26 mouse cellular contexts compared by ENCODE assay signal in genomic region chr2:61651206-61651605, GRCm38 (mm10).
DNase-seq lines count a peak whose midpoint lies in the region; ATAC-seq and TF ChIP-seq lines count a peak whose summit lies in the region.
"Had no signal": no experiment of that assay in that cellular context is flagged by ENCODE, and none has a peak within 500 bp of the region (broad histone marks: within the 10 kb centered on the region; RNA-seq: fewer than 3 reads in every experiment).

No protein-coding gene starts in this region.

- no peak overlapping the region for H3K4me2 ChIP-seq in forebrain, embryonic 12.5 days
- no peak overlapping the region for H3K4me2 ChIP-seq in forebrain, embryonic 13.5 days
- H3K4me2 ChIP-seq in forebrain, embryonic 15.5 days (replicated peaks), result no peak overlapping the region
- H3K4me2 ChIP-seq in forebrain, postnatal 0 days (ENCODE audit: low read depth), result no peak overlapping the region
- no peak overlapping the region for H3K4me2 ChIP-seq in midbrain, embryonic 15.5 days
- H3K4me2 ChIP-seq: embryonic facial prominence, embryonic 13.5 days; embryonic facial prominence, embryonic 15.5 days had no signal

- H3K36me3 ChIP-seq in forebrain, embryonic 12.5 days (replicated peaks), result no peaks in the 10 kb centered on the region
- H3K36me3 ChIP-seq in forebrain, embryonic 13.5 days (ENCODE audit: poor library complexity, severe bottlenecking), result no peaks in the 10 kb centered on the region
- H3K36me3 ChIP-seq in forebrain, embryonic 15.5 days, result no peaks in the 10 kb centered on the region
- 0 out of 2 replicates have a peak, but pooled peaks cover under 1% of the 10 kb centered on the region for H3K36me3 ChIP-seq in forebrain, embryonic 10.5 days (replicated peaks)
- H3K36me3 ChIP-seq in forebrain, postnatal 0 days (ENCODE audit: insufficient read depth), result no peaks in the 10 kb centered on the region
- H3K36me3 ChIP-seq in midbrain, embryonic 15.5 days (replicated peaks), result 0 out of 2 replicates have a peak, but pooled peaks cover 2% of the 10 kb centered on the region

- 0 out of 2 replicates have a peak overlapping the region, but pooled peaks have one; percentile 9 for H3K27ac ChIP-seq in forebrain, embryonic 12.5 days
- H3K27ac ChIP-seq in forebrain, embryonic 13.5 days, result no peak overlapping the region
- peak overlapping the region; percentile 46; the same call in 1 of the 2 replicates for H3K27ac ChIP-seq in forebrain, embryonic 15.5 days (replicated peaks)
- no peak overlapping the region for H3K27ac ChIP-seq in forebrain, embryonic 10.5 days
- no peak overlapping the region for H3K27ac ChIP-seq in forebrain, postnatal 0 days (ENCODE audit: low read depth, low read length)
- no peak overlapping the region for H3K27ac ChIP-seq in midbrain, embryonic 15.5 days
- H3K27ac ChIP-seq: embryonic facial prominence, embryonic 13.5 days; embryonic facial prominence, embryonic 15.5 days had no signal

- no peaks in the 10 kb centered on the region for H3K9me3 ChIP-seq in forebrain, embryonic 12.5 days
- H3K9me3 ChIP-seq in forebrain, embryonic 13.5 days (replicated peaks), result no peaks in the 10 kb centered on the region
- no peaks in the 10 kb centered on the region for H3K9me3 ChIP-seq in forebrain, embryonic 15.5 days
- H3K9me3 ChIP-seq in forebrain, embryonic 10.5 days, result no peaks in the 10 kb centered on the region
- H3K9me3 ChIP-seq in forebrain, postnatal 0 days (ENCODE audit: low read length), result no peaks in the 10 kb centered on the region
- H3K9me3 ChIP-seq in midbrain, embryonic 15.5 days, result no peaks in the 10 kb centered on the region
- H3K9me3 ChIP-seq: embryonic facial prominence, embryonic 13.5 days; embryonic facial prominence, embryonic 15.5 days; G1E had no signal

- H3K9ac ChIP-seq in forebrain, embryonic 12.5 days, result no peak overlapping the region
- no peak overlapping the region for H3K9ac ChIP-seq in forebrain, embryonic 13.5 days
- no peak overlapping the region for H3K9ac ChIP-seq in forebrain, embryonic 15.5 days (replicated peaks)
- H3K9ac ChIP-seq in forebrain, postnatal 0 days, result 0 out of 2 replicates have a peak overlapping the region, but pooled peaks have one; percentile 10
- no peak overlapping the region for H3K9ac ChIP-seq in midbrain, embryonic 15.5 days
- H3K9ac ChIP-seq: embryonic facial prominence, embryonic 13.5 days; embryonic facial prominence, embryonic 15.5 days had no signal

- ATAC-seq in forebrain, embryonic 12.5 days (ENCODE audit: low FRiP score), result no peak
- no peak for ATAC-seq in forebrain, embryonic 13.5 days
- ATAC-seq in forebrain, embryonic 15.5 days (replicated peaks), result no peak
- ATAC-seq in forebrain, postnatal 0 days, result no peak
- no peak for ATAC-seq in midbrain, embryonic 15.5 days (replicated peaks)
- ATAC-seq: activated CD4-positive, CD25-positive, alpha-beta regulatory T cell, adult 4 months; CD4-positive, CD25-positive, alpha-beta regulatory T cell, adult 4 months; Patski had no signal

- 0 out of 2 replicates have a peak, but pooled peaks cover 6% of the 10 kb centered on the region for H3K27me3 ChIP-seq in forebrain, embryonic 12.5 days
- H3K27me3 ChIP-seq in forebrain, embryonic 13.5 days, result no peaks in the 10 kb centered on the region
- H3K27me3 ChIP-seq in forebrain, embryonic 15.5 days, result no peaks in the 10 kb centered on the region
- H3K27me3 ChIP-seq in forebrain, embryonic 10.5 days (ENCODE audit: poor library complexity, severe bottlenecking), result peaks cover 20% of the 10 kb centered on the region
- no peaks in the 10 kb centered on the region for H3K27me3 ChIP-seq in forebrain, postnatal 0 days (ENCODE audit: insufficient read depth, low read length)
- no peaks in the 10 kb centered on the region for H3K27me3 ChIP-seq in midbrain, embryonic 15.5 days (replicated peaks)
- H3K27me3 ChIP-seq: CH12.LX; embryonic facial prominence, embryonic 15.5 days; Patski had no signal

- 70% methylated on average over 4 of the region's 4 CpGs for WGBS in forebrain, embryonic 12.5 days
- WGBS in forebrain, embryonic 13.5 days, result 66% methylated on average over 4 of the region's 4 CpGs
- 56% methylated on average over 4 of the region's 4 CpGs for WGBS in forebrain, embryonic 15.5 days
- 82% methylated on average over 4 of the region's 4 CpGs for WGBS in forebrain, embryonic 10.5 days
- WGBS in forebrain, postnatal 0 days, result 57% methylated on average over 4 of the region's 4 CpGs
- 78% methylated on average over 4 of the region's 4 CpGs for WGBS in midbrain, embryonic 15.5 days

- no peak for TF ChIP-seq POLR2A in brain, embryonic 14.5 days (IDR thresholded peaks at IDR 0.05; ENCODE audit: borderline replicate concordance, extremely low read depth, insufficient read depth, insufficient read length, poor library complexity, severe bottlenecking)

- peaks cover 6% of the 10 kb centered on the region; the same call in 1 of the 2 replicates for H3K4me1 ChIP-seq in forebrain, embryonic 12.5 days
- peaks cover 12% of the 10 kb centered on the region; the same call in 1 of the 2 replicates for H3K4me1 ChIP-seq in forebrain, embryonic 13.5 days
- peaks cover 9% of the 10 kb centered on the region for H3K4me1 ChIP-seq in forebrain, embryonic 15.5 days
- H3K4me1 ChIP-seq in forebrain, embryonic 10.5 days, result peaks cover 17% of the 10 kb centered on the region
- H3K4me1 ChIP-seq in forebrain, postnatal 0 days (ENCODE audit: insufficient read depth), result no peaks in the 10 kb centered on the region
- peaks cover 5% of the 10 kb centered on the region for H3K4me1 ChIP-seq in midbrain, embryonic 15.5 days

- no peak overlapping the region for H3K4me3 ChIP-seq in forebrain, embryonic 12.5 days (replicated peaks)
- no peak overlapping the region for H3K4me3 ChIP-seq in forebrain, embryonic 13.5 days
- no peak overlapping the region for H3K4me3 ChIP-seq in forebrain, embryonic 15.5 days
- H3K4me3 ChIP-seq in forebrain, embryonic 10.5 days, result no peak overlapping the region
- no peak overlapping the region for H3K4me3 ChIP-seq in forebrain, postnatal 0 days (ENCODE audit: low read depth, low read length)
- H3K4me3 ChIP-seq in midbrain, embryonic 15.5 days, result no peak overlapping the region
- H3K4me3 ChIP-seq: embryonic facial prominence, embryonic 13.5 days; embryonic facial prominence, embryonic 15.5 days; erythroblast, embryonic 14.5 days had no signal

- TF ChIP-seq CTCF in brain, embryonic 14.5 days (IDR thresholded peaks at IDR 0.05; ENCODE audit: borderline replicate concordance, extremely low read depth, insufficient read depth, insufficient read length), result no peak
- TF ChIP-seq CTCF in forebrain, postnatal 0 days (IDR thresholded peaks at IDR 0.05; ENCODE audit: low read depth), result 0 out of 2 replicates have a peak, but pooled peaks have one; percentile 14

- DNase-seq in forebrain, embryonic 10.5 days (ENCODE audit: extremely low spot score, low spot score), result no peak
- peak; percentile 71 for DNase-seq in brain, embryonic 14.5 days (ENCODE audit: low read depth)
- DNase-seq in forebrain, postnatal 0 days, result no peak
- DNase-seq: adrenal gland, adult 8-10 months; adrenal gland, postnatal 14 days; adrenal gland, postnatal 36 days; B cell, adult 2 months; cerebellum, adult 11 months; cerebellum, adult 18-20 months; cerebellum, adult 8-10 months; cerebellum, adult 9-11 months; cerebellum, postnatal 14 days; cerebellum, postnatal 36 days; embryo, embryonic 11 days had no signal

Comparison
In these comparisons a context has a peak if more than half of its experiments do, and no peak if none do; other contexts are left out.
1. H3K27ac ChIP-seq: peak in forebrain, embryonic 12.5 days (single experiment) and forebrain, embryonic 15.5 days (single experiment); none in forebrain, embryonic 13.5 days (single experiment), forebrain, embryonic 10.5 days (single experiment), forebrain, postnatal 0 days (single experiment) and midbrain, embryonic 15.5 days (single experiment).